Mouse (Mus musculus) cortical plate, adult 2 months (tissue): ENCODE data around the gene Ascc1.

Experiments
- CTCF ChIP-seq: fragments of 200-500 bp; IDR thresholded peaks from 2 replicates; pipeline ENCODE4 v1.5.1; 2011; ENCODE audit warnings: mild to moderate bottlenecking, control low read depth, low read length; ENCODE audit not compliant: insufficient read depth; ENCODE audit errors: extremely low read depth
- POLR2A ChIP-seq: fragments of 200-500 bp; IDR thresholded peaks from 2 replicates; pipeline ENCODE4 v1.6.1; 2011; ENCODE audit warnings: mild to moderate bottlenecking, low read length, control low read depth; ENCODE audit not compliant: insufficient read depth; ENCODE audit errors: extremely low read depth

- TF ChIP-seq CTCF (no peak), POLR2A (no peak)
Measured at GRCm38 (mm10) chr10:60095558-60095957, 93.0 kb downstream of the Ascc1 start.
